In the genomic region with DNA sequence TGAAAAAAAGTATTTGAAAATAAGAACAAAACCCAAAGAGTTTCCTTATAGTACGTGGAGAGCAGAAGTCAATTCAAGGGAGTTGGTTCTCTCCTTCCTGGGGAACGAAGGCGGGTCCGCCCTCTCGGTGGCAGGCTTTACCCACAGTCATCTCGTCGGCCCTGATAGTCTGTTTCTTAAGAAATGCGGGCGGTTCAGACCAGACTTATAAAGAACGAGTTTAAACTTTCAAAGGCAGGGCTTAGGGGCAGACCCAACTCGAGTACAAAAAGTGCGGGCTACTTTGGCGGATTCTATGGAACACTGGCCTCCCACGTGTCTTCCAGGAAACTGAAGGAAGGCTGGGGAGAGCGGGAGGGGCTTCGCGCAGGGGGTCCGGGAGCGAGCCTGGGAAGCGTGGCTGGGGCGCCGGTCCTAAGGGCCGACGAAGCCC, we compare ENCODE assay signal across 8 mouse cellular contexts. TPM values are rescaled to one million over a fixed set of nuclear protein-coding genes. Genes with fewer than 3 reads are reported as not detected.
DNase-seq lines count a peak whose midpoint lies in the region; ATAC-seq and TF ChIP-seq lines count a peak whose summit lies in the region.

No protein-coding gene starts in this region.

- no peaks in the 10 kb centered on the region for H3K9me3 ChIP-seq in neural tube, embryonic 11.5 days (ENCODE audit: control insufficient read depth, low read length)
- no peaks in the 10 kb centered on the region for H3K9me3 ChIP-seq in midbrain, embryonic 10.5 days (replicated peaks)

- H3K27me3 ChIP-seq in neural tube, embryonic 11.5 days (ENCODE audit: control insufficient read depth, insufficient read depth, low read length), result no peaks in the 10 kb centered on the region
- no peaks in the 10 kb centered on the region for H3K27me3 ChIP-seq in midbrain, embryonic 10.5 days (ENCODE audit: low read depth, poor library complexity, severe bottlenecking)
- H3K27me3 ChIP-seq in thymus, adult 2 months (ENCODE audit: control insufficient read depth, insufficient read depth, low read length), result no peaks in the 10 kb centered on the region

- H3K36me3 ChIP-seq in neural tube, embryonic 11.5 days (ENCODE audit: control insufficient read depth, insufficient read depth, low read length), result no peaks in the 10 kb centered on the region
- peaks cover 31% of the 10 kb centered on the region for H3K36me3 ChIP-seq in midbrain, embryonic 10.5 days
- H3K36me3 ChIP-seq in thymus, adult 2 months (ENCODE audit: control insufficient read depth, insufficient read depth, low read length), result peaks cover 8% of the 10 kb centered on the region

- peak overlapping the region; percentile 94 for H3K9ac ChIP-seq in neural tube, embryonic 11.5 days (ENCODE audit: low read length)

- peak overlapping the region; percentile 54 for H3K4me2 ChIP-seq in neural tube, embryonic 11.5 days (ENCODE audit: low read depth)

- peak; percentile 37; the same call in 1 of the 2 replicates for TF ChIP-seq CTCF in cortical plate, adult 2 months (IDR thresholded peaks at IDR 0.05; ENCODE audit: extremely low read depth, insufficient read depth, low read length)
- TF ChIP-seq CTCF in thymus, adult 2 months (IDR thresholded peaks at IDR 0.05; ENCODE audit: borderline replicate concordance, control insufficient read depth, extremely low read depth, insufficient read depth, low read length, poor library complexity), result no peak

- H3K4me1 ChIP-seq in neural tube, embryonic 11.5 days (ENCODE audit: control insufficient read depth, insufficient read depth, low read length), result peaks cover 10% of the 10 kb centered on the region
- H3K4me1 ChIP-seq in cortical plate, adult 2 months (ENCODE audit: control insufficient read depth, insufficient read depth, low read length), result peaks cover 4% of the 10 kb centered on the region; the same call in 1 of the 2 replicates
- H3K4me1 ChIP-seq in midbrain, embryonic 10.5 days, result peaks cover 37% of the 10 kb centered on the region
- 0 out of 2 replicates have a peak, but pooled peaks cover 2% of the 10 kb centered on the region for H3K4me1 ChIP-seq in thymus, adult 2 months (replicated peaks; ENCODE audit: control insufficient read depth, insufficient read depth, low read length)

- ATAC-seq in neural tube, embryonic 11.5 days (ENCODE audit: insufficient read depth, low FRiP score, low TSS enrichment), result peak; percentile 83

- WGBS in neural tube, embryonic 11.5 days, result under 1% methylated on average over 24 of the region's 24 CpGs
- WGBS in midbrain, embryonic 10.5 days, result under 1% methylated on average over 24 of the region's 24 CpGs
- WGBS in thymus, adult 2 months, result under 1% methylated on average over 24 of the region's 24 CpGs

- DNase-seq in neural tube, embryonic 11.5 days (ENCODE audit: low spot score), result no peak
- no peak for DNase-seq in neural tube, embryonic 10.5 days (ENCODE audit: extremely low spot score, low spot score)
- DNase-seq in induced T-regulatory cell, adult 2 months (ENCODE audit: low read depth), result peak; percentile 92
- DNase-seq in midbrain, embryonic 10.5 days (ENCODE audit: low spot score), result no peak
- DNase-seq in thymus, adult 2 months, result peak; percentile 80
- no peak for DNase-seq in layer of hippocampus, adult 11-12 months (ENCODE audit: low spot score)
- no peak for DNase-seq in cerebellum, adult 9-11 months

- no peak for TF ChIP-seq POLR2A in cortical plate, adult 2 months (IDR thresholded peaks at IDR 0.05; ENCODE audit: extremely low read depth, insufficient read depth, low read length)
- TF ChIP-seq POLR2A in thymus, adult 2 months (IDR thresholded peaks at IDR 0.05; ENCODE audit: control insufficient read depth, extremely low read depth, insufficient read depth, low read length, poor library complexity), result no peak

- H3K4me3 ChIP-seq in neural tube, embryonic 11.5 days (ENCODE audit: low read depth, low read length), result peak overlapping the region; percentile 99
- peak overlapping the region; percentile 67 for H3K4me3 ChIP-seq in cortical plate, adult 2 months (ENCODE audit: insufficient read depth, low read length)
- H3K4me3 ChIP-seq in midbrain, embryonic 10.5 days, result peak overlapping the region; percentile 81
- H3K4me3 ChIP-seq in thymus, adult 2 months (ENCODE audit: control insufficient read depth, insufficient read depth, low read length), result peak overlapping the region; percentile 87

- peak overlapping the region; percentile 75 for H3K27ac ChIP-seq in neural tube, embryonic 11.5 days (ENCODE audit: low read depth, low read length)
- H3K27ac ChIP-seq in cortical plate, adult 2 months (ENCODE audit: insufficient read depth, low read length), result peak overlapping the region; percentile 90
- peak overlapping the region; percentile 97 for H3K27ac ChIP-seq in midbrain, embryonic 10.5 days (replicated peaks)
- peak overlapping the region; percentile 80 for H3K27ac ChIP-seq in thymus, adult 2 months (ENCODE audit: control insufficient read depth, insufficient read depth, low read length)

RNA-seq across cellular contexts. Expression of a gene that starts 0.5 kb away (rescaled TPM):
- polyA plus RNA-seq in neural tube, embryonic 11.5 days (2014; fragmentation: Nextera tagmentation; extraction: Ambion mirVana), result 52.4 and 55.8 TPM in 2 replicates
- 43.1 and 44.7 TPM in 2 replicates for polyA plus RNA-seq in cortical plate, adult 2 months (2012; rRNA removed)
- 32.2 and 34.4 TPM in 2 replicates for polyA plus RNA-seq in midbrain, embryonic 10.5 days (2016; fragmentation: Nextera tagmentation; extraction: Ambion mirVana)
- 226 and 341 TPM in 2 replicates for polyA plus RNA-seq in thymus, adult 2 months (2012; rRNA removed)

RNA-seq across cellular contexts. Expression of a gene that starts 0.8 kb away (rescaled TPM):
- 1.4 and 1.6 TPM in 2 replicates for polyA plus RNA-seq in neural tube, embryonic 11.5 days (2014; fragmentation: Nextera tagmentation; extraction: Ambion mirVana)
- 0.40 and 0.64 TPM in 2 replicates for polyA plus RNA-seq in cortical plate, adult 2 months (2012; rRNA removed)
- 1.2 and 1.3 TPM in 2 replicates for polyA plus RNA-seq in midbrain, embryonic 10.5 days (2016; fragmentation: Nextera tagmentation; extraction: Ambion mirVana)
- polyA plus RNA-seq in thymus, adult 2 months (2012; rRNA removed), result 1.1 and 2.8 TPM in 2 replicates

RNA-seq across cellular contexts. Expression of a gene that starts 14.5 kb away (rescaled TPM):
- polyA plus RNA-seq in neural tube, embryonic 11.5 days (2014; fragmentation: Nextera tagmentation; extraction: Ambion mirVana), result 80.3 and 82.1 TPM in 2 replicates
- polyA plus RNA-seq in cortical plate, adult 2 months (2012; rRNA removed), result 33.7 and 34.4 TPM in 2 replicates
- 96.6 and 97.2 TPM in 2 replicates for polyA plus RNA-seq in midbrain, embryonic 10.5 days (2016; fragmentation: Nextera tagmentation; extraction: Ambion mirVana)
- 7.3 and 8.5 TPM in 2 replicates for polyA plus RNA-seq in thymus, adult 2 months (2012; rRNA removed)

Comparison
In these comparisons a context has a peak if more than half of its experiments do, and no peak if none do; other contexts are left out.
1. DNase-seq: peak in induced T-regulatory cell, adult 2 months (single experiment) and thymus, adult 2 months (single experiment); none in neural tube, embryonic 11.5 days (single experiment), neural tube, embryonic 10.5 days (single experiment), midbrain, embryonic 10.5 days (single experiment), layer of hippocampus, adult 11-12 months (single experiment) and cerebellum, adult 9-11 months (single experiment).
2. Peak in every context shown above with its lines, with median percentiles within 50 percentile points of each other: H3K27ac ChIP-seq and H3K4me3 ChIP-seq.